Mouse (Mus musculus) E14TG2a.4 (cell line): Measurements from ENCODE around the gene Rbm47.

Experiments
- CTCF ChIP-seq: conservative IDR thresholded peaks from 2 replicates; pipeline ENCODE4 v1.5.1; 2014; ENCODE audit warnings: low read length
- NANOG ChIP-seq: IDR thresholded peaks from 2 replicates; pipeline ENCODE4 v1.6.1; 2014; ENCODE audit warnings: borderline replicate concordance, low read length, mixed read lengths
- POU5F1 ChIP-seq: IDR thresholded peaks from 2 replicates; pipeline ENCODE4 v1.6.1; 2014; ENCODE audit warnings: low read length, borderline replicate concordance

DNA sequence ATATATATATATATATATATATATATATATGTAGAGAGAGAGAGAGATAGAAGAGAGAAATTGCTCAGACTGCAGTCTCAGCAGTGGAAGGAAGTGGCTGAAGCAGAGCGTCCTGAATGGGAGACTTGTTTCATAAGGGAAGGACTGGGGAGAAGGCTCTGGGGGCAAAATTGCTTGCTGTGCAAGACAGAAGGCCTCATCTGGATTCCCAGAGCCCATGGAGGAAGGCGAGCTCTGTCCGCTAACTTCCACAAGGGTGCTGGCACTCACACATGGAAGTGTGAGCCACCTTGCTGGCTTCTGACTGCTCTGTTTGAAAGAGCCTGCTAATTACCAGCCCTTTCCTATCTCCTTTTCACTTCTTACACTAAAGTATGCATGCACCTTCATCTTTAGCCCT lies 70.1 kb downstream of the Rbm47 start:
- no peak for TF ChIP-seq CTCF
- no peak for TF ChIP-seq NANOG
- no peak for TF ChIP-seq POU5F1
